Mouse (Mus musculus): ENCODE measurements around the gene Eif4ebp2.

DNA sequence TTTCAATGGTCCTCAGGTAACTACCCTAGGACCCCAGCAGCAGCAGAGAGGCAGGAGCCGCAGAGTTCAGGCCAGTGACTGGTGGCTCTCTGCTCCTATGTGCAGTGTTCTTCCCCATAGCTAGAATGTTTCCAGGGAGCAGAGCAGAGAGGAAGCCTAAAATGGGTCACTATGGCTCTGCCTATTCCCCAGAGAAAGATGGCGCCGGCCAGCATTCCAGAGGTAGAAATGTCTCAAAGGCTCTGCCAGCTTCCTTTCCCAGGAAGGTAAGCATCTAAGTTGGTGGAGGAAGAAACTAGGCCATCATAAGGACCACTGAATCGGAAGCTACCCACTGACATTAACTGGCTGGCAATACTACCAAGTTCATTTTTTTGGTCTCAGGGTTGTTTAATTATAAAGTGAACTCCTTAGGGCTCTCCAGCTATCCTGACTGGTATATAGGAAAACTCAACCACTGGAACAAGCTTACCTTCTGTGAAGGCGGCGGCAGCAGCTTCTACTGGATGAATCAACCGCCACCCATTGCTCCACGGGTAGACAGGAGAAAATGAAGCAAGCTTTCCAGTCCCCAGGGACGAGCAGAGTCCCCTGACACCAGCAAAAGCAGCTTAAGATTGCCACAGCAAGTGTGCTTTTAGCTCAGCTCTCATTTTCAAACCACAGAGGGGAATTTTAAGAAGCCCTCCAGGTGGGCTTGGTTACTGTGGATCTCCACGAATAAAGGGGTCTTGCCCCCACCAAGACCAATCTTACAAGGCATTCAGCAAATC lies 4.7 kb downstream of the Eif4ebp2 start:
- TF ChIP-seq CTCF (IDR thresholded peaks at IDR 0.05; ENCODE audit: extremely low read depth, insufficient read depth, low read length) (no peak), POLR2A (IDR thresholded peaks at IDR 0.05; ENCODE audit: extremely low read depth, insufficient read depth, low read length) (no peak)
